Mouse (Mus musculus): Measurements from ENCODE around the gene Mpp6.

Mpp6 gene

DNA sequence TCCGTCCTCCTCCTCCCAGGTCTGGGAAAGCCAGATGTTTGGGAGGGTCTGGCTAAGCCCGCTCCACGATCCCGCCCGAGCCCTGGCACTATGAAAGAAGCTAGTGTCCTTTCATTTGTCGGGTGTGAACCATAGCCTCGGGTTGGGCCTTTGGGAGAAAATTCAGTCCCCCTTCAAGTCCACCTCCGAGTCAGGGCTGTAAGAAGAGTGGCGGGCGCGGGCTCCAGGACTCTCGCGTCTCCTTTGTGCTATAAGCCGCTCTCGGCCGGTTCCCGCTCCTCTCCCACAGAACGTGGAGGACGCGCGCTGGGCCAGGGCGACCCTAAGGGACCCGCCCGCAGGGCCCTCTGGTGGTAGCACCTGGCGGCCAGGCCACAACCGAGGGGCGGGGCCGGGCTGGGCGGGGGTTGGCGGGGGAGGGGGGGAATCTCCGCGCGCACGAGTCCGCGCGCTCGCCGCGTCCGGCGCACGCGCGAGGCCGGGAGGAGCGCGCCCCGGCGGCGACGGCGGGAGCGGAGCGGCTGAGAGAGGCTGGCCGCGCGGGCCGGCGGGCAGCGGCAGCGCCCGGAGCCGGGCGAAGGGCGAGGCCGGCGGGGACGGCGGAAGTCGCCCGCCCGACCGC, at the start of gene Mpp6:
TSS of gene Mpp6 (plus strand) at position 485 of the 622 bp plus-strand sequence.
- peak; percentile 53 to 81 for DNase-seq (ENCODE audit: low spot score in 2 of 2)

- DNase-seq (ENCODE audit: low spot score in 2 of 2) = no peak
These were observed 43.9 kb upstream of the Mpp6 start for GRCm38 (mm10) chr6:50066172-50066571.

GRCm38 (mm10) chr6:50068490-50068889, 41.6 kb upstream of the Mpp6 start:
- no peak for DNase-seq (ENCODE audit: low spot score in 2 of 2)

GRCm38 (mm10) chr6:50075248-50075647, 34.8 kb upstream of the Mpp6 start:
- no peak for DNase-seq (ENCODE audit: low spot score in 2 of 2)

DNA sequence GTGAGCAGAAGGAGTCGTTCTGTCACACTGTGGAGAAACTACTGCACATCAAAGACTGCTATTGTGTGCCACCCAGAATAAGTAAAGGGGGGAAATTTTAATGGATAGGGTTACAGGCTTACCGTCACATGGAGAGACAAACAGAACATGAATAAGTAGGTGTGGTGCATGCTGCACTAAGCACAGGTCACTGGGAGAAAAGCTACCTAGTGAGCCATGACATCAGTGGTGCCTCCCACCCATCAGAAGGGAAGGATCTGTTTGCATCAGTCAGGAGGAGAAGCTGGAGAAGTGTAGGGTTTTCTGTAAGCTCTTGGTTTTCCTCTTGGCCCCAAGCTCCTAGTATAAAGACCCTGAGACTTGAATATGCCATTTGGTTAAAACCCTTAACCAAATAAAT, 33.6 kb upstream of the Mpp6 start:
- DNase-seq (ENCODE audit: low spot score in 2 of 2) = no peak

- no peak for DNase-seq (ENCODE audit: low spot score in 2 of 2)
These were observed 29.6 kb upstream of the Mpp6 start for GRCm38 (mm10) chr6:50080431-50080830.

- DNase-seq (ENCODE audit: low spot score in 2 of 2) = no peak
These were observed 24.8 kb upstream of the Mpp6 start for GRCm38 (mm10) chr6:50085206-50085605.

DNA sequence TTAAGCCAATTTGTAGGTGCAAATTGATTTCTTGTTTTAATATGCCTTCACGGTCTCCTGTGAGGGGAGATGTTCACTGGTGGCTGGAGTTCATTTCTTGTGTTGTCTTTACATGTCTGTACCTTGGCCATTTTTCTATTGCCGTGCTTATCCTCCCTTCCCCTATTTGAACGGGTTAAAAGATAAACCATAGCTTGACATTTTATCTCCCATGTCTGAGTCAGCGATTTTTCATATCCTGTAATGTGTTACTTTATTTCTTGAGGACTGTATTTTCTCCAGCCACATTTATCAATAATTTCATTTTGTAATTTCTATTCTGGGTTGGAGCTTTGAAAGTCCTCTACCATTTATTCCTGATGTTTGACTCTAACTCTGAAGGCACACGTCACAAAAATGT, 20.7 kb upstream of the Mpp6 start:
- no peak for DNase-seq (ENCODE audit: low spot score in 2 of 2)

DNA sequence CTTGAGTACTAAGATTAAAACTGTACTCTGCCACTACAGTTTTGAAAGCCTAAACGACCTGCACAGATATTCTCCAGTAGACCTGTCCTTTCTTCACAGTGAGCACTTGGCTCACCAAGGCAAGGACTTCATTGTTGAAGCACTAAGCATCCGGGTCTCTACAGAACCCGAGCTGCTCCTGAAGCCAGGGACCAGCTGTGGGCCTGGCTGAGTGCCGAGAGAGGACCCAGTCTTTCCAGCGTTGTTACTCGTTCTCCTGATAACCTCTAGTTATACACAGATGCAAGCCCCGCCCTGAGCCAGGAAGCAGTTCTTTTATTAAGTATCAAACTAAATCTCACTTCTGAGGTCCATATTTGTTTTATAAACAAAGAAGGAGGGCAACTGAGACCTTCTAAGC, 19.8 kb upstream of the Mpp6 start:
- DNase-seq (ENCODE audit: low spot score in 2 of 2) = no peak

DNA sequence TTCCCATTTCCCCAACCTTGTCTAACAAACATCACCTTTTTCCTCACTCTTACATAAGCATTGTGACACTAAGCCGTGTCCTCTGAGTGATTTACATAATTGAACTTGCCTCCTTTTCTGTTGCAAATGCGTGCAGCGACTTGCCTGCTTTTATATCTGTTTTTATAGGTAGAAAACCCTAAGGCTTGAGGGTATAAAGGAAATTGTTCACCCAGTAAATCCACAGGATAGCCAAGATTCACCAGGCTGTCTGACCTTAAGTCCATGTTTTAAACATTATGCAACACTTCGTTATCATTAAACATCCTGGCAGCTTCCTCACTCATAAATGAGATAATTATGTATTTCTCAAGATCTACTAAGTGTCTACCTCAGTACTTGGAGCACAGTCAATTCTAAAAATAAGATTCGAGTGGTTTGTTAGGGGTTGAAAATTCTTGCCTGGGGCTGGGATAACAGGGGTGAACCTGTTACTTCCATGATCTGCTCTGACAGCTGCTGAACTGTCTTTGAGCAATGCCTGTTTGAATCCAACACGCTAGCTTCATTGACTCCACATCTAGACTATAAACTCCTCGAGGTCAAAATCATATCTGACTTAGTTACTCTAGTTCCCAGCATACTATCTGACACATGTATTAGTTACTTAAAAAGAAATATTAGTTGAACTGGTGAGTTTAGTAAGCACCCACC, 18.4 kb upstream of the Mpp6 start:
- DNase-seq (ENCODE audit: low spot score in 2 of 2) = no peak

DNA sequence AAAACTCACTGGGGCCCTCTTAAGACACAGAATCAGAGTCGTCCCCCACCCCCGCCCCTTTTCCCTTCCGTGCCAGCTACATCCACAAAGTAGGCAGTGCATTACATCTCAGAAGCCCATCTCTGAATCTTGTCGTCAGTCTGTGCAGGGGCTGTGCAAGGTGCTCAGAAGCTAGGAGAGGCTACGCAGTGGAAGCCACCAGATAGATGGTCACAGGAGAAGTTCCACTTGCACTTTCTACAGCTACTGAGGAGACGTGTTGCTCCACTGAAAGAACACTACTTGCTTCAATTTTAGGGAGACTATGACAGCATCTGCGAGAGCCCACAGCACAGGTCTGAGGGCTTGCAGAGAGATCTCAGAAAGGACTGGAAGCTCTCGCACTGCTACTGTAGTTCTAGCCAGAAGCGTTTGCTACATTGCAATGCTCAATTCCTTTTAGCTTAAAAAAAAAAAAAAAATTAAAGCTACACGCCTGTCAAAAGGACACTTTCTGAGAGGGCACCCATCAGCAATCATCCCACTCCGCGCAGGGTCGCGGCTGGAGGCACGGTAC, 762 bp upstream of the Mpp6 start:
- DNase-seq (ENCODE audit: low spot score in 2 of 2) = no peak

- peak; percentile 44 to 45 for DNase-seq (ENCODE audit: low spot score in 2 of 2)
These were observed 419 bp downstream of the Mpp6 start for GRCm38 (mm10) chr6:50110379-50110941.

- no peak for DNase-seq (ENCODE audit: low spot score in 2 of 2)
These were observed 1.1 kb downstream of the Mpp6 start for GRCm38 (mm10) chr6:50111111-50111655.

DNA sequence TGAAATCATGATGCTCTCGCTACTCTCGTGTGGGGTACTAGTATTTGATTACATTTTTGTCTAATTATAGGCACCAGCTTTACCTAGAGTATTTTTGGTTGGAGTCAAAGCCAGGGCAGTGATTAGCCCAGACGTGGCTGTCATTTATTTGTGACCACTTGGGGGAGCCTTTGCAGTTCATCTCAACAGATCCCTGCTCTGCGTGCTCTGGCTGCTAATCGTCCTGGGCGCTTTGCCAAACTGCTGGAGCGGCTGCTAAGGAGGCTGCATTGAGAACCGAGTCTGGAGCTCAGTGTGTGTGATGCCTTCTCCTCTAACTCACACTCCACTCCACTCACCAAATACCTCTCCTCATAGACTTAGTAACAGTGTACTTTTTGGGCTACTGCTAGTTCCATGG, 2.7 kb downstream of the Mpp6 start:
- peak; percentile 58 to 90 for DNase-seq (ENCODE audit: low spot score in 2 of 2)

DNA sequence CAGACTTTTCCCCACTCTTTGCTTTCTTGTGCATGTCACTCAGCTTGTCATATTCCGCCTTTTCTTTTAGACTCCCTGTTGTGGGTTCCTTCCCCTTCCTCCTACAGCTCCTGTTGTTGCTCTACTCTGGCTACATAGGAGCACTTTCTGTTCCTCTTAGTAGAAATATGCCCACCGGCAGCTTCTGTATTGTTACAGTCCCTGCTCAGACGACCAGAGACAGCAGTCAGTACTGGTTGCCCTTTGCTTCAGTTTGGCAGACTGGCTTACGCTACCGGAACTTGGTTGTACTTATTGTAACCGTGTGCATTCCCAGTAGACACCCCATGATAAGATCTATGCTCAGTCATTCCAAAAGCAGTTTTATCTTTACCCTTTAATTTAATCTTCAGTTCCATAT, 4.2 kb downstream of the Mpp6 start:
- peak in 1 of 2 experiments; percentile 23 for DNase-seq (ENCODE audit: low spot score in 2 of 2)

GRCm38 (mm10) chr6:50120931-50121330, 10.9 kb downstream of the Mpp6 start:
- DNase-seq (ENCODE audit: low spot score in 2 of 2) = no peak

DNA sequence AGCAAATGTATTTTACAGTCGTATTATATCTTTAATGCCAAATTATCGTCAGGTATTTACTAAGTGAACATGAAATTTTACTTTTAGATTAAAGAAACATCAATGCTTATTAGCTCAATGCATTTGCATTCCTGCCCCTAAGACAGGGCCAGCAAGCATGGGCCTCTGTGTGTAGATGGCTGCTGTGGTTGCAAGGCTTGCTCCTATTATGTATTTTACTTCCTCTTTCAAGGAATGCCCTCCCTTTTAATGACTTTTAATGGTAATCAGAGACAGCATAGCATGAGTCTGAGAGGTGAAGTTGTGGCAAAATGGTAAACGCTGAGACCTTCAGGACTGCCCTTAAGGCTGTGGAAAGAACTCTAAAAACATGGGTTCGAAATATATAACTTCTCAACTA, 12.8 kb downstream of the Mpp6 start:
- DNase-seq (ENCODE audit: low spot score in 2 of 2) = no peak

DNA sequence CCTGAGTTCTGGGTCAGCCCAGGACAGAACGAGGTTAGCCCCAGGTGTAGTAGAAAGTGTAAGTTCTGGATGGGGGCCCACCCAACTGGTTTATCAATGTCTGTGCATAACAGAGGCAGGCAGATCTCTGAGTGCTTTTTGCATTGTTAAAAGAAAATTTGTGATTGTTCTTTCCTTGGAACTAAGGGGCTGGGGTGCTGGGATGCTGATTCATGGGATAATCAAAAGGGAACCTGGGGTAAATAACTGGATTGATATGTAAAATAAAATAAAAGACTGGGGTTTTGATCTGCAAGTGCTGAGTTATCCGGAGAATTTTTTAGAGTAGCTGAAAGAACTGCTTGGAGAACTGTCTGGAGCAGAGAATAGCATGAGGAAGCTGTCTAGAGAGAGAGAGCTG, 14.2 kb downstream of the Mpp6 start:
- no peak for DNase-seq (ENCODE audit: low spot score in 2 of 2)

- DNase-seq (ENCODE audit: low spot score in 2 of 2) = no peak
These were observed 16.3 kb downstream of the Mpp6 start for GRCm38 (mm10) chr6:50126331-50126730.

GRCm38 (mm10) chr6:50127536-50127935, 17.5 kb downstream of the Mpp6 start:
- DNase-seq (ENCODE audit: low spot score in 2 of 2) = no peak

DNA sequence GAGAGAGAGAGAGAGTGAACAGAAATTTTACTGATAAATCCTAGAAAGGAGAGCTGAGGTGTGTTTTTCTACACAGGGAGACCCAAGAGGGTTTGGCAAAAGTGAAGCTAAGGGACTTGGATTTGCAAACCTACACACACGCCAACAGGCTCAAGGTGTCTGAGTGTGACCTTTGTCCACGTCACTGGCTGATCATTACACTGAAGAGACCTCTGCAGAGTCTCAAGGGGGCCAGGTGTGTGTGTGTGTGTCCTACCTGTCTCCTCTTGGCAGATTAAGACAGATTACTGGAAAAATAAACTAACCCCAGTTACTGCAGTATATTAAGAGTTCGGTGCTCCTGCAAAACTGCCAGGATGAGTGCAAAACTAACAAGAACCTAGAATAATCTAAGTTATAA, 27.6 kb downstream of the Mpp6 start:
- no peak for DNase-seq (ENCODE audit: low spot score in 2 of 2)

GRCm38 (mm10) chr6:50139526-50139925, 29.5 kb downstream of the Mpp6 start:
- no peak for DNase-seq (ENCODE audit: low spot score in 2 of 2)

DNA sequence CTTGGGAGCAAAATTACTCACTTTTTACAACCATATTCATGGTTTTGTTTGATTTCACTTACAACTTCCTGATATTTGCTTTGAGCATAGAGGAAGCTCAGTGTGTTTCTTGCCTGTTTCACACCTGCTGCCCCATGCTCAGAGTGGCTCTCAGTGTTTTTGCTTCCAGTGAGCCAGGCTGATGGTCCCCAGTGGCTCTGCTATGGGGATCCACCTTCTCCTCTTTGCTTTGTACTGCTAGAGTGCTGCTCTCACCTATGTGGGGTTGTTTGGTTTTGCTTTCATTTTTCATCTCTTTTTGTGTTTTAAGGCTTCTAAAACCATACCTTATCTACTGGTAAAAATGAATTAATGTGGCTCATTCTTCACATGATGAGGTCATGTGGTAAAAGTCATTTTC, 36.1 kb downstream of the Mpp6 start:
- DNase-seq (ENCODE audit: low spot score in 2 of 2) = peak in 1 of 2 experiments; percentile 23

All from spleen, postnatal 10 days (tissue).